Mouse (Mus musculus) spleen, adult 2 months (tissue): ENCODE results near the gene Pcdh9.

Experiments used
- CTCF ChIP-seq: fragments of 200-500 bp; IDR thresholded peaks from 2 replicates; pipeline ENCODE4 v1.5.1; 2011; ENCODE audit warnings: mild to moderate bottlenecking, inconsistent platforms; ENCODE audit not compliant: insufficient read depth, insufficient read length, insufficient replicate concordance; ENCODE audit errors: extremely low read depth
- POLR2A ChIP-seq: fragments of 200-500 bp; IDR thresholded peaks from 2 replicates; pipeline ENCODE4 v1.6.1; 2011; ENCODE audit warnings: low read depth, low read length, inconsistent platforms

DNA sequence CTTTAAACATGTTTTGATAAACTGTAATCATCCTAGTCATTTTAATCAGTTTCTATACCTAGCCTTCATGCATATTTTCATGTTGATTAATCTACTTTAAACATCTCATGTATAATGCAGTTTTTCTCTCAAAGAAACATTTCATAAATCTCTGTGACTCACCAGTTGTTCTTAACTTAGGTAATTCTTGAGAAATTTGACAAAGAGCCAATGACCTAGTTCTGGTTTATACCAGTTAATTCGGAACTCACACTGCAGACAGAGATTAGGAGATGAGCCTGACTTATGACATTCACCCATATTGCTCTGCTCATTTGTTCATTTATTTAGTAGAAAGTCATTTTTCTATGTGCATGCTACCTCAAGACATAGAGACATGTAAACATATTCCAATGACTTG is 328.9 kb downstream of the Pcdh9 start:
- TF ChIP-seq POLR2A: no peak
- no peak for TF ChIP-seq CTCF
